Mouse (Mus musculus): Measurements from ENCODE around the gene Ppil6. TPM values are rescaled to one million over a fixed set of nuclear protein-coding genes. Genes with fewer than 3 reads are reported as not detected.
A peak's percentile ranks its signal among the peaks of the same experiment; 100 is the strongest.
"Not testable (repeated sequence)": the region's sequence is repeated elsewhere in the genome, so short reads cannot be mapped to it uniquely, and the experiment has no call there.

The Ppil6 gene
- polyA plus RNA-seq, 1 experiment from 2014 or later: 1.8 TPM

- Histone ChIP-seq H3K9me3 (ENCODE audit: control insufficient read depth, low read length) (no peaks in the 10 kb centered on the region), H3K4me2 (ENCODE audit: low read length) (peak overlapping the region; percentile 100), H3K27ac (replicated peaks in 1 of 2; ENCODE audit: control insufficient read depth in 1 of 2, insufficient read depth in 1 of 2, low read depth in 2 of 2, low read length in 2 of 2) (no peak overlapping the region), H3K4me1 (ENCODE audit: control insufficient read depth in 2 of 2, insufficient read depth in 2 of 2, low read length in 2 of 2) (peaks cover 6 to 17% of the 10 kb centered on the region in 2 experiments; a peak in 3 of 4 replicates), H3K36me3 (ENCODE audit: control insufficient read depth, insufficient read depth, low read length) (peaks cover 25% of the 10 kb centered on the region), H3K27me3 (ENCODE audit: control insufficient read depth, insufficient read depth, low read length) (no peaks in the 10 kb centered on the region), H3K4me3 (ENCODE audit: control insufficient read depth in 1 of 2, insufficient read depth in 1 of 2, low read depth in 1 of 2, low read length in 2 of 2) (no peak overlapping the region; a peak in 1 of 4 replicates), H3K9ac (ENCODE audit: low read length) (no peak overlapping the region)
- 59% methylated on average over 4 of the region's 4 CpGs for WGBS
- no peak for ATAC-seq (ENCODE audit: insufficient number of reproducible peaks, insufficient read depth, low FRiP score, low read depth)
Measured at GRCm38 (mm10) chr10:41491111-41491510, 872 bp downstream of the Ppil6 start.

- Histone ChIP-seq H3K27me3 (ENCODE audit: control insufficient read depth, insufficient read depth, low read length) (no peaks in the 10 kb centered on the region), H3K27ac (replicated peaks in 1 of 2; ENCODE audit: control insufficient read depth in 1 of 2, insufficient read depth in 1 of 2, low read depth in 2 of 2, low read length in 2 of 2) (peak overlapping the region in 1 of 2 experiments; percentile 29; a peak in 1 of 4 replicates), H3K9me3 (ENCODE audit: control insufficient read depth, low read length) (no peaks in the 10 kb centered on the region), H3K4me2 (ENCODE audit: low read length) (no peak overlapping the region), H3K36me3 (ENCODE audit: control insufficient read depth, insufficient read depth, low read length) (no peaks in the 10 kb centered on the region), H3K4me1 (ENCODE audit: control insufficient read depth in 2 of 2, insufficient read depth in 2 of 2, low read length in 2 of 2) (peaks cover 3 to 10% of the 10 kb centered on the region in 2 experiments), H3K9ac (ENCODE audit: low read length) (no peak overlapping the region), H3K4me3 (ENCODE audit: control insufficient read depth in 1 of 2, insufficient read depth in 1 of 2, low read depth in 1 of 2, low read length in 2 of 2) (no peak overlapping the region)
- WGBS: 40% methylated on average over 4 of the region's 4 CpGs
- no peak for ATAC-seq (ENCODE audit: insufficient number of reproducible peaks, insufficient read depth, low FRiP score, low read depth)
Measured at GRCm38 (mm10) chr10:41500941-41501340, 10.7 kb downstream of the Ppil6 start.

DNA sequence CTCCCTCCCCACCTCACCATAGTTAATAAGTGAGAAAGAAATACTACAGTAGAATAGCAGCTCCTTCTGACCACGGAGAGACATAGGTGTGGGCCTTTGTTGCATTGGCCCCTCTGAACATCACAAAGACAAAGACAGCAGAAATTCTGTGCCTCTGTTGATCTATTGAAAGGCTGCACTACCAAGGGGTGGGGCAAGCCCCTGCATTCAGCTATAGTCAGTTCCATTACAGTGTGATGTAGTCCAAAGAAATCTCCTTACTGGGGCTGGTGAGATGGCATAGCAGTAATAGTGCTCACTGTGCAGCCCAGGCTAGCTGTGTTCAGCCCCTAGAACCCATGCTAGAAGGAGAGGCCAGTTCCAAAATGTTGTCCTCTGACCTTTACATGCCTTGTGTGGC lies 14.8 kb downstream of the Ppil6 start:
- Histone ChIP-seq H3K27ac (replicated peaks in 1 of 2; ENCODE audit: control insufficient read depth in 1 of 2, insufficient read depth in 1 of 2, low read depth in 2 of 2, low read length in 2 of 2) (no peak overlapping the region), H3K27me3 (ENCODE audit: control insufficient read depth, insufficient read depth, low read length) (no peaks in the 10 kb centered on the region), H3K4me2 (ENCODE audit: low read length) (no peak overlapping the region), H3K9me3 (ENCODE audit: control insufficient read depth, low read length) (no peaks in the 10 kb centered on the region), H3K4me1 (ENCODE audit: control insufficient read depth in 2 of 2, insufficient read depth in 2 of 2, low read length in 2 of 2) (peaks cover 3 to 10% of the 10 kb centered on the region in 2 experiments), H3K36me3 (ENCODE audit: control insufficient read depth, insufficient read depth, low read length) (no peaks in the 10 kb centered on the region), H3K4me3 (ENCODE audit: control insufficient read depth in 1 of 2, insufficient read depth in 1 of 2, low read depth in 1 of 2, low read length in 2 of 2) (no peak overlapping the region), H3K9ac (ENCODE audit: low read length) (no peak overlapping the region)
- ATAC-seq (ENCODE audit: insufficient number of reproducible peaks, insufficient read depth, low FRiP score, low read depth): no peak
- WGBS: 96% methylated on average over 1 of the region's 1 CpGs

- not testable (repeated sequence) for H3K4me3 ChIP-seq (ENCODE audit: control insufficient read depth in 1 of 2, insufficient read depth in 1 of 2, low read depth in 1 of 2, low read length in 2 of 2); H3K27me3 ChIP-seq (ENCODE audit: control insufficient read depth, insufficient read depth, low read length); H3K4me2 ChIP-seq (ENCODE audit: low read length); H3K36me3 ChIP-seq (ENCODE audit: control insufficient read depth, insufficient read depth, low read length); ATAC-seq (ENCODE audit: insufficient number of reproducible peaks, insufficient read depth, low FRiP score, low read depth); H3K4me1 ChIP-seq (ENCODE audit: control insufficient read depth in 2 of 2, insufficient read depth in 2 of 2, low read length in 2 of 2); H3K27ac ChIP-seq (replicated peaks in 1 of 2; ENCODE audit: control insufficient read depth in 1 of 2, insufficient read depth in 1 of 2, low read depth in 2 of 2, low read length in 2 of 2); H3K9ac ChIP-seq (ENCODE audit: low read length); H3K9me3 ChIP-seq (ENCODE audit: control insufficient read depth, low read length)
- WGBS: 3% methylated on average over 3 of the region's 3 CpGs
Measured at GRCm38 (mm10) chr10:41505446-41505845, 15.2 kb downstream of the Ppil6 start.

DNA sequence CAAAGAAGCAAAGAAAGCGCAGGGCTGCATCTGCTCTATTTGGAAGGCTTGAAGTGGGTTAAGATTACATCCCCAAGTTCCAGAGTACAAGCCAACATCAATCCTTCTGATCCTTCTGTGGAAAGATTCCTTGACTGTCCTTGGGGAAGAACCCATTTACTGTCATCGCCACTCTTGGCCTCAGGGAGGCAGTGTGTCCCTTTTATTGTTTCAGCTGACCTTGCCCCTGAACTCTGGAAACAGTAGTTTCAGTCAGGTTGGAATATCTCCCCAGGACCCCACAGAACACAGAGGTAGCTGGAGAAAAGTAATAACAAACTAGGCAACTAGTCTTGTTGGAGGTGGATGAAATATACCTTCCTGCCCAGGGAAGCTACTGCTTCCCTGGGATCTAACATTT lies 18.9 kb downstream of the Ppil6 start:
- Histone ChIP-seq H3K27me3 (ENCODE audit: control insufficient read depth, insufficient read depth, low read length) (no peaks in the 10 kb centered on the region), H3K27ac (replicated peaks in 1 of 2; ENCODE audit: control insufficient read depth in 1 of 2, insufficient read depth in 1 of 2, low read depth in 2 of 2, low read length in 2 of 2) (no peak overlapping the region), H3K4me2 (ENCODE audit: low read length) (no peak overlapping the region), H3K36me3 (ENCODE audit: control insufficient read depth, insufficient read depth, low read length) (no peaks in the 10 kb centered on the region), H3K9ac (ENCODE audit: low read length) (no peak overlapping the region), H3K4me1 (ENCODE audit: control insufficient read depth in 2 of 2, insufficient read depth in 2 of 2, low read length in 2 of 2) (0 out of 4 replicates have a peak, but pooled peaks cover under 1 to 2% of the 10 kb centered on the region in 2 experiments), H3K4me3 (ENCODE audit: control insufficient read depth in 1 of 2, insufficient read depth in 1 of 2, low read depth in 1 of 2, low read length in 2 of 2) (no peak overlapping the region), H3K9me3 (ENCODE audit: control insufficient read depth, low read length) (no peaks in the 10 kb centered on the region)
- WGBS: 23% methylated on average over 2 of the region's 2 CpGs
- ATAC-seq (ENCODE audit: insufficient number of reproducible peaks, insufficient read depth, low FRiP score, low read depth): no peak

DNA sequence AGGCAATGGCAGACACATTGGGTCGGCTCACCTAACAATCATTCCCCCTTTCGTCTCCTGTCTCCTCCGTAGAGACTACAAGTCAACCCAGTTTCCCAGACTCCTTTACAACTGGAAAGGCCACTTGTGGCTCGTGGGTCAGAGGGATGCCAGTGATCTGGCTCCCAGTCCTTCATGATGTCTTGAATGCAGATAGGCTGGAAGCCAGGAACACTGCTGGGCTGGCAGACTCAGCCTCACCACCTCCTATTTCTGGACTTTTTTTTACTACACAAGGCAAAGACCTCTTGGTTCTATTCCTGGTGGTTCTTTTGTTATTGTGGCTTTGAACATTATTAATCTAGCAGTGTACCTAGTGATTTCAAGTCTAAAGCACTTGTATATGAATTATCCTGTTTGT lies 24.1 kb downstream of the Ppil6 start:
- ATAC-seq (ENCODE audit: insufficient number of reproducible peaks, insufficient read depth, low FRiP score, low read depth): no peak
- no peak overlapping the region for H3K4me2 ChIP-seq (ENCODE audit: low read length)
- H3K27me3 ChIP-seq (ENCODE audit: control insufficient read depth, insufficient read depth, low read length): no peaks in the 10 kb centered on the region
- H3K4me1 ChIP-seq (ENCODE audit: control insufficient read depth in 2 of 2, insufficient read depth in 2 of 2, low read length in 2 of 2): peaks cover 2 to 12% of the 10 kb centered on the region in 2 experiments; a peak in 1 of 4 replicates
- no peak overlapping the region for H3K9ac ChIP-seq (ENCODE audit: low read length)
- H3K4me3 ChIP-seq (ENCODE audit: control insufficient read depth in 1 of 2, insufficient read depth in 1 of 2, low read depth in 1 of 2, low read length in 2 of 2): no peak overlapping the region
- no peaks in the 10 kb centered on the region for H3K9me3 ChIP-seq (ENCODE audit: control insufficient read depth, low read length)
- 47% methylated on average over 4 of the region's 4 CpGs for whole genome bisulfite sequencing
- H3K36me3 ChIP-seq (ENCODE audit: control insufficient read depth, insufficient read depth, low read length): no peaks in the 10 kb centered on the region
- no peak overlapping the region for H3K27ac ChIP-seq (replicated peaks in 1 of 2; ENCODE audit: control insufficient read depth in 1 of 2, insufficient read depth in 1 of 2, low read depth in 2 of 2, low read length in 2 of 2)

DNA sequence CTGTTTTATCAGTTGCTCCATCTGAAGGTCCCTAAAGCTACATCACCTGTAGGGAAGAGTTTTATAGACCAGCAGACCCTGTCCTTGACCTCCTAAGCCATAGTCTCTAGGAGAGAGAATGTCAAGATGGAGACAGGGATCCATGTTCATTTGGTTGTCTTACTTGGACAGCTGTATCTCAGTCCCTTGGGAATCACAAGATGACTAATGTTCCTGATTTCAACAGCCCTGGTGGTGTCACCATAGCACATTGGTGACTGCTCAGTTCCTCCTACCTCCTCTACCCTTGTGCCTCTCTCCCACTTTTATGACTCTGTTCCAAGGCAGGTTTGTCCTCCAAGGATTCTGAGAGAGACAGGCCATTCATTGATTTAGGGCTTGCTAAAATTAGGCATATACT lies 24.7 kb downstream of the Ppil6 start:
- Histone ChIP-seq H3K9ac (ENCODE audit: low read length) (no peak overlapping the region), H3K4me1 (ENCODE audit: control insufficient read depth in 2 of 2, insufficient read depth in 2 of 2, low read length in 2 of 2) (peaks cover 2 to 12% of the 10 kb centered on the region in 2 experiments; a peak in 1 of 4 replicates), H3K27ac (replicated peaks in 1 of 2; ENCODE audit: control insufficient read depth in 1 of 2, insufficient read depth in 1 of 2, low read depth in 2 of 2, low read length in 2 of 2) (no peak overlapping the region), H3K4me3 (ENCODE audit: control insufficient read depth in 1 of 2, insufficient read depth in 1 of 2, low read depth in 1 of 2, low read length in 2 of 2) (no peak overlapping the region), H3K36me3 (ENCODE audit: control insufficient read depth, insufficient read depth, low read length) (no peaks in the 10 kb centered on the region), H3K4me2 (ENCODE audit: low read length) (no peak overlapping the region), H3K9me3 (ENCODE audit: control insufficient read depth, low read length) (no peaks in the 10 kb centered on the region), H3K27me3 (ENCODE audit: control insufficient read depth, insufficient read depth, low read length) (no peaks in the 10 kb centered on the region)
- ATAC-seq (ENCODE audit: insufficient number of reproducible peaks, insufficient read depth, low FRiP score, low read depth): no peak

- Histone ChIP-seq H3K4me2 (ENCODE audit: low read length) (peak overlapping the region; percentile 87), H3K4me1 (ENCODE audit: control insufficient read depth in 2 of 2, insufficient read depth in 2 of 2, low read length in 2 of 2) (peaks cover 7 to 38% of the 10 kb centered on the region in 2 experiments; a peak in 3 of 4 replicates), H3K9me3 (ENCODE audit: control insufficient read depth, low read length) (no peaks in the 10 kb centered on the region), H3K9ac (ENCODE audit: low read length) (peak overlapping the region; percentile 94), H3K27me3 (ENCODE audit: control insufficient read depth, insufficient read depth, low read length) (no peaks in the 10 kb centered on the region), H3K27ac (replicated peaks in 1 of 2; ENCODE audit: control insufficient read depth in 1 of 2, insufficient read depth in 1 of 2, low read depth in 2 of 2, low read length in 2 of 2) (peak overlapping the region; percentile 92 to 97), H3K4me3 (ENCODE audit: control insufficient read depth in 1 of 2, insufficient read depth in 1 of 2, low read depth in 1 of 2, low read length in 2 of 2) (peak overlapping the region; percentile 95 to 97), H3K36me3 (ENCODE audit: control insufficient read depth, insufficient read depth, low read length) (peaks cover 13% of the 10 kb centered on the region)
- WGBS: under 1% methylated on average over 23 of the region's 23 CpGs
- peak; percentile 44 for ATAC-seq (ENCODE audit: insufficient number of reproducible peaks, insufficient read depth, low FRiP score, low read depth)
Measured at GRCm38 (mm10) chr10:41518508-41518980, 28.3 kb downstream of the Ppil6 start.
